Comparison of ENCODE assay signal across 8 mouse cellular contexts in the genomic region with DNA sequence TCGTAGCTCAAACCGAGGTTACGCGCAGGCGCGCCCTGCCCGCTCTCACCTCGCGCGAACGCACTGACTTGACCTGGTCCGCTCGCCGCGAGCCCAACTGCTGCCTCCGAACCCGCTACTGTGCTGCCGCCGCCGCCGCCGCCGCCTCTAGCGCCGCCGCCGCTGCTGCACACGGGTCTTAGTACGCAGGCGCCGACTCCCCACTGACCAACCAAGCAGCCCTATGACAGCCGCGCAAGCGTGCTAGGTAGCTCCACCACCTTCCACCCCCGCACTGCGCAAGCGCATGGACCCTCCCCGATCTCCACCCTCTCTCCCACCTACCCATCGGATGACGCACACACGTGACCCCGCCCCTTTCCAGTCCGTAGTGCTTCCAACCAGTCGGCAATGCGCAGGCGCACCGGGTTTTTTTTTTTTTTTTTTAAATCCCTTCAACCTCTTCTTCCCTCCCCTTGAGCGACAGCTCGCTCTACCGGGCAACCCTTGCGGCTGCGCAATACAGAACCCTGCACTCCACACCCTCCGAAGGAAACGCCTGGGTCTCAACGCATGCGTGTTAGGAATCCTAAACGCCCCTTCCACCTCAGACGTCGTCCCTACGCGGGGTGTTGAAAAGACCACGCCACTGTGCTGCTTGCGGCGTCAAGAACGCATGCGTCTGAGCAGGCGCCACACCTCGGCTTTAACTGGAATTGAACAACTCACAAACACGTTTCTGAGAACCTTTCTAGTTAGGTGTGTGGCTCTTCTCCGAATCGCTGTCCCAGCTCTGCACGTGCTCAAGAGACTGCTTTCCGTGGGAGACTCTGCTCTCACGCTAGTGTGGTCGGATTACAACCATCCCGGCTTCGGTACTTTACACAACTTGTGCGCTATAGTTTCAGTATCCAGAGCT. TPM values are rescaled to one million over a fixed set of nuclear protein-coding genes. Genes with fewer than 3 reads are reported as not detected.
DNase-seq lines count a peak whose midpoint lies in the region; ATAC-seq lines count a peak whose summit lies in the region.

Gene Eif5a (minus strand): TSS at position 845 of the 898 bp plus-strand sequence.

- no peaks in the 10 kb centered on the region for H3K9me3 ChIP-seq in lung, embryonic 16.5 days (ENCODE audit: control insufficient read depth, low read length)

- peak within 1 kb of the TSS; percentile 99 for H3K27ac ChIP-seq in lung, embryonic 16.5 days (ENCODE audit: low read length)

- peak; percentile 77 to 87 for ATAC-seq in hematopoietic stem cell, adult 5-6 weeks (replicated peaks in 1 of 2; ENCODE audit: insufficient read depth in 1 of 2, low FRiP score in 2 of 2, low TSS enrichment in 1 of 2, low read depth in 1 of 2, poor library complexity in 2 of 2, severe bottlenecking in 2 of 2)
- ATAC-seq in lung, embryonic 16.5 days (ENCODE audit: low read depth) = peak; percentile 96

- H3K4me2 ChIP-seq in lung, embryonic 16.5 days (ENCODE audit: low read depth, low read length) = peak within 1 kb of the TSS; percentile 89

- peak within 1 kb of the TSS; percentile 92 for H3K4me3 ChIP-seq in lung, embryonic 16.5 days (ENCODE audit: low read length)

- peak; percentile 99 for DNase-seq in MEL-GATA-1-ER (ENCODE audit: extremely low read depth, low read depth)
- peak; percentile 100 for DNase-seq in cerebellum, adult 8-10 months
- DNase-seq in forelimb bud, embryonic 11.5 days (ENCODE audit: low read depth, low spot score) = peak; percentile 100
- peak; percentile 97 for DNase-seq in layer of hippocampus, adult 9-10 months (ENCODE audit: low spot score)
- peak; percentile 100 for DNase-seq in ovary, postnatal 10 days (ENCODE audit: low spot score)
- peak; percentile 100 for DNase-seq in thymus, postnatal 10 days (ENCODE audit: low spot score in 2 of 2)

- H3K36me3 ChIP-seq in lung, embryonic 16.5 days (ENCODE audit: control insufficient read depth, insufficient read depth, low read length) = peaks cover 22% of the 10 kb centered on the region

- under 1% methylated on average over 78 of the region's 78 CpGs for WGBS in lung, embryonic 16.5 days

- peak within 1 kb of the TSS; percentile 99 for H3K9ac ChIP-seq in lung, embryonic 16.5 days (ENCODE audit: low read length)

- H3K4me1 ChIP-seq in lung, embryonic 16.5 days (replicated peaks; ENCODE audit: control insufficient read depth, insufficient read depth, low read length) = peaks cover 19% of the 10 kb centered on the region

- H3K27me3 ChIP-seq in lung, embryonic 16.5 days (ENCODE audit: control insufficient read depth, insufficient read depth, low read depth, low read length) = no peaks in the 10 kb centered on the region

RNA-seq across cellular contexts. Expression of gene Eif5a, which starts in this region (rescaled TPM):
- total RNA-seq in hematopoietic stem cell, adult 5-6 weeks (2017) = 553 and 938 TPM in 2 replicates
- 1,390 and 1,410 TPM in 2 replicates for polyA plus RNA-seq in lung, embryonic 16.5 days (2015; fragmentation: Nextera tagmentation; extraction: Ambion mirVana)

Comparison
In these comparisons a context has a peak if more than half of its experiments do, and no peak if none do; other contexts are left out.
1. Peak in every context shown above with its lines: DNase-seq, ATAC-seq, H3K4me3 ChIP-seq and H3K27ac ChIP-seq.